8 mouse cellular contexts compared by ENCODE assay signal in genomic region chr7:56019930-56020253, GRCm38 (mm10). TPM values are rescaled to one million over a fixed set of nuclear protein-coding genes. Genes with fewer than 3 reads are reported as not detected.
A peak's percentile ranks its signal among the peaks of the same experiment; 100 is the strongest.
DNase-seq lines count a peak whose midpoint lies in the region; ATAC-seq and TF ChIP-seq lines count a peak whose summit lies in the region.

TSS of gene Nipa1 (minus strand) at chr7:56019954.

- no peak for ATAC-seq in heart, embryonic 16.5 days (replicated peaks; ENCODE audit: extremely low read depth, insufficient read depth, low FRiP score)
- ATAC-seq in forebrain, postnatal 0 days, result no peak
- no peak for ATAC-seq in liver, embryonic 11.5 days (replicated peaks; ENCODE audit: low FRiP score)

- peak within 1 kb of the TSS; percentile 39; the same call in 1 of the 2 replicates for H3K27ac ChIP-seq in heart, embryonic 16.5 days (ENCODE audit: low read length)
- peak within 1 kb of the TSS; percentile 90 for H3K27ac ChIP-seq in MEL (ENCODE audit: control insufficient read depth, low read depth, low read length)
- peak within 1 kb of the TSS; percentile 86 for H3K27ac ChIP-seq in forebrain, postnatal 0 days (ENCODE audit: low read depth, low read length)
- H3K27ac ChIP-seq in liver, embryonic 11.5 days (ENCODE audit: low read depth, low read length), result peak within 1 kb of the TSS; percentile 96

- no peaks in the 10 kb centered on the region for H3K36me3 ChIP-seq in heart, embryonic 16.5 days (ENCODE audit: control insufficient read depth, insufficient read depth)
- H3K36me3 ChIP-seq in MEL (ENCODE audit: control insufficient read depth in 1 of 2, insufficient read depth in 2 of 2, low read length in 2 of 2), result peaks cover 0 to 35% of the 10 kb centered on the region in 2 experiments; a peak in 2 of 4 replicates
- H3K36me3 ChIP-seq in forebrain, postnatal 0 days (ENCODE audit: insufficient read depth), result no peaks in the 10 kb centered on the region
- H3K36me3 ChIP-seq in liver, embryonic 11.5 days (ENCODE audit: control insufficient read depth, insufficient read depth, low read length), result no peaks in the 10 kb centered on the region

- WGBS in heart, embryonic 16.5 days, result 46% methylated on average over 3 of the region's 3 CpGs
- WGBS in forebrain, postnatal 0 days, result 38% methylated on average over 3 of the region's 3 CpGs
- 54% methylated on average over 3 of the region's 3 CpGs for WGBS in liver, embryonic 11.5 days

- no peaks in the 10 kb centered on the region for H3K4me1 ChIP-seq in heart, embryonic 16.5 days (ENCODE audit: control insufficient read depth, insufficient read depth, low read length)
- H3K4me1 ChIP-seq in MEL (ENCODE audit: control insufficient read depth in 1 of 2, insufficient read depth in 2 of 2, low read length in 2 of 2), result peaks cover 21 to 31% of the 10 kb centered on the region in 2 experiments
- peaks cover 14% of the 10 kb centered on the region; the same call in 1 of the 2 replicates for H3K4me1 ChIP-seq in forebrain, postnatal 0 days (ENCODE audit: insufficient read depth)
- H3K4me1 ChIP-seq in liver, embryonic 11.5 days (replicated peaks; ENCODE audit: control insufficient read depth, insufficient read depth, low read length), result peaks cover 9% of the 10 kb centered on the region

- peak within 1 kb of the TSS; percentile 67 for H3K4me3 ChIP-seq in heart, embryonic 16.5 days (ENCODE audit: low read length)
- peak within 1 kb of the TSS; percentile 73 to 99 for H3K4me3 ChIP-seq in MEL (ENCODE audit: control insufficient read depth in 1 of 2, insufficient read depth in 1 of 2, low read depth in 2 of 2, low read length in 2 of 2)
- peak within 1 kb of the TSS; percentile 67 for H3K4me3 ChIP-seq in forebrain, postnatal 0 days (ENCODE audit: low read depth, low read length)
- peak within 1 kb of the TSS; percentile 92 for H3K4me3 ChIP-seq in liver, embryonic 11.5 days (ENCODE audit: low read depth, low read length)

- H3K4me2 ChIP-seq in heart, embryonic 16.5 days (ENCODE audit: low read depth, low read length), result peak within 1 kb of the TSS; percentile 83
- H3K4me2 ChIP-seq in forebrain, postnatal 0 days (ENCODE audit: low read depth), result peak within 1 kb of the TSS; percentile 75
- peak within 1 kb of the TSS; percentile 91 for H3K4me2 ChIP-seq in liver, embryonic 11.5 days

- H3K79me2 ChIP-seq in MEL (ENCODE audit: control insufficient read depth, insufficient read depth, low read length, poor library complexity), result peaks cover 12% of the 10 kb centered on the region

- H3K9ac ChIP-seq in heart, embryonic 16.5 days (ENCODE audit: low read length), result peak within 1 kb of the TSS; percentile 80
- H3K9ac ChIP-seq in MEL (ENCODE audit: control insufficient read depth, low read depth, low read length, poor library complexity, severe bottlenecking), result peak within 1 kb of the TSS; percentile 97
- peak within 1 kb of the TSS; percentile 97 for H3K9ac ChIP-seq in forebrain, postnatal 0 days
- H3K9ac ChIP-seq in liver, embryonic 11.5 days (ENCODE audit: low read depth, low read length), result peak within 1 kb of the TSS; percentile 98

- H3K9me3 ChIP-seq in heart, embryonic 16.5 days (replicated peaks; ENCODE audit: control insufficient read depth, low read length), result no peaks in the 10 kb centered on the region
- no peaks in the 10 kb centered on the region for H3K9me3 ChIP-seq in MEL (replicated peaks; ENCODE audit: insufficient read depth, low read length)
- no peaks in the 10 kb centered on the region for H3K9me3 ChIP-seq in forebrain, postnatal 0 days (ENCODE audit: low read length)
- H3K9me3 ChIP-seq in liver, embryonic 11.5 days (ENCODE audit: control insufficient read depth, low read length), result no peaks in the 10 kb centered on the region

- no peak for TF ChIP-seq EP300 in MEL (IDR thresholded peaks at IDR 0.05; ENCODE audit: low read depth in 1 of 2, low read length in 2 of 2)

- no peak for TF ChIP-seq RAD21 in MEL (IDR thresholded peaks at IDR 0.05; ENCODE audit: low read depth, low read length)

- DNase-seq in heart, adult 9 months (ENCODE audit: low spot score in 2 of 2), result no peak
- no peak for DNase-seq in MEL (ENCODE audit: low read depth, low spot score)
- DNase-seq in forebrain, postnatal 0 days, result no peak
- no peak for DNase-seq in liver, embryonic 11.5 days (ENCODE audit: low spot score)
- DNase-seq in MN1 (ENCODE audit: low spot score), result no peak
- no peak for DNase-seq in frontal cortex, postnatal 14 days (ENCODE audit: low spot score in 2 of 2)
- DNase-seq in gastrocnemius, postnatal 10 days, result no peak

- no peaks in the 10 kb centered on the region for H3K27me3 ChIP-seq in heart, embryonic 16.5 days (ENCODE audit: control insufficient read depth, insufficient read depth, low read length)
- H3K27me3 ChIP-seq in MEL (ENCODE audit: control insufficient read depth in 1 of 2, insufficient read depth in 2 of 2, low read length in 2 of 2), result no peaks in the 10 kb centered on the region
- no peaks in the 10 kb centered on the region for H3K27me3 ChIP-seq in forebrain, postnatal 0 days (ENCODE audit: insufficient read depth, low read length)
- no peaks in the 10 kb centered on the region for H3K27me3 ChIP-seq in liver, embryonic 11.5 days (replicated peaks; ENCODE audit: control insufficient read depth, insufficient read depth, low read length)

- TF ChIP-seq CTCF in MEL (IDR thresholded peaks at IDR 0.05 in 2 of 3, conservative IDR thresholded peaks at IDR 0.05 in 1 of 3; ENCODE audit: control insufficient read depth in 1 of 3, insufficient read depth in 1 of 3, low read depth in 2 of 3, low read length in 3 of 3, poor library complexity in 1 of 3, severe bottlenecking in 1 of 3), result no peak
- TF ChIP-seq CTCF in forebrain, postnatal 0 days (IDR thresholded peaks at IDR 0.05; ENCODE audit: low read depth), result no peak

- TF ChIP-seq POLR2A in MEL (IDR thresholded peaks at IDR 0.05; ENCODE audit: control insufficient read depth in 1 of 2, insufficient read depth in 1 of 2, low read depth in 1 of 2, low read length in 2 of 2, poor library complexity in 1 of 2), result no peak; a peak in 1 of 4 replicates

TF ChIP-seq in MEL, 35 proteins besides CTCF, POLR2A, EP300 and RAD21:
- TF ChIP-seq TAL1 (IDR thresholded peaks at IDR 0.05; ENCODE audit: low read length) (no peak), JUND (IDR thresholded peaks at IDR 0.05; ENCODE audit: low read depth, low read length) (no peak), ETS1 (IDR thresholded peaks at IDR 0.05; ENCODE audit: low read depth, low read length) (no peak), ZNF384 (IDR thresholded peaks at IDR 0.05; ENCODE audit: low read depth, low read length) (no peak), ZC3H11A (IDR thresholded peaks at IDR 0.05; ENCODE audit: low read depth, low read length) (no peak), GABPA (IDR thresholded peaks at IDR 0.05; ENCODE audit: low read depth, low read length) (no peak), GATA1 (IDR thresholded peaks at IDR 0.05; ENCODE audit: low read depth, low read length) (no peak), TBP (IDR thresholded peaks at IDR 0.05; ENCODE audit: low read depth, low read length) (no peak), MAFK (IDR thresholded peaks at IDR 0.05; ENCODE audit: borderline replicate concordance, low read depth, low read length) (no peak), MYB (IDR thresholded peaks at IDR 0.05; ENCODE audit: low read depth, low read length) (no peak), BHLHE40 (IDR thresholded peaks at IDR 0.05; ENCODE audit: borderline replicate concordance, low read depth, low read length) (no peak), MEF2A (IDR thresholded peaks at IDR 0.05; ENCODE audit: extremely low read depth, insufficient replicate concordance, low read depth, low read length, poor library complexity, severe bottlenecking) (no peak), SIN3A (IDR thresholded peaks at IDR 0.05; ENCODE audit: low read length) (no peak), MXI1 (IDR thresholded peaks at IDR 0.05; ENCODE audit: low read depth, low read length) (no peak), MAX (IDR thresholded peaks at IDR 0.05; ENCODE audit: low read length) (no peak), ZMIZ1 (IDR thresholded peaks at IDR 0.05; ENCODE audit: low read depth, low read length) (no peak), NELFE (IDR thresholded peaks at IDR 0.05; ENCODE audit: low read depth, low read length) (no peak), CHD1 (IDR thresholded peaks at IDR 0.05; ENCODE audit: low read depth, low read length) (no peak), POLR2AphosphoS2 (IDR thresholded peaks at IDR 0.05; ENCODE audit: low read length) (no peak), POLR2AphosphoS5 (IDR thresholded peaks at IDR 0.05; ENCODE audit: borderline replicate concordance, low read depth, low read length) (no peak)

RNA-seq across cellular contexts. Expression of gene Nipa1, which starts in this region (rescaled TPM):
- polyA plus RNA-seq in heart, embryonic 16.5 days (2015; fragmentation: Nextera tagmentation; extraction: Ambion mirVana), result 3.5 and 4.4 TPM in 2 replicates
- 10.4 and 14.8 TPM in 2 replicates for total RNA-seq in MEL (2012; rRNA removed)
- 10 to 100 TPM in 1 of 2 experiments, not detected in 1; 13.0 TPM for polyA plus RNA-seq in MEL (2012; ENCODE audit: insufficient read depth in 1 of 2, insufficient read length in 2 of 2, low read depth in 1 of 2, low replicate concordance in 2 of 2, missing spikeins in 1 of 2)
- 48.1 and 51.2 TPM in 2 replicates for total RNA-seq in forebrain, postnatal 0 days (2014; rRNA removed)
- polyA plus RNA-seq in forebrain, postnatal 0 days (2015; fragmentation: Nextera tagmentation; extraction: Ambion mirVana), result 27.2 and 33.6 TPM in 2 replicates
- 14.5 and 16.2 TPM in 2 replicates for polyA plus RNA-seq in liver, embryonic 11.5 days (2014; fragmentation: Nextera tagmentation; extraction: Ambion mirVana)
- total RNA-seq in gastrocnemius, postnatal 10 days (2021), result 1 to 10 TPM; 3.4 to 3.8 TPM

Comparison
In these comparisons a context has a peak if more than half of its experiments do, and no peak if none do; other contexts are left out.
1. H3K27ac ChIP-seq: peak in every context shown above with its lines; median percentile 96 in liver, embryonic 11.5 days; 90 in MEL; 86 in forebrain, postnatal 0 days; 39 in heart, embryonic 16.5 days.